8 mouse cellular contexts compared by ENCODE assay signal in genomic region chr19:53893711-53894171, GRCm38 (mm10). TPM values are rescaled to one million over a fixed set of nuclear protein-coding genes. Genes with fewer than 3 reads are reported as not detected.
DNase-seq lines count a peak whose midpoint lies in the region; ATAC-seq and TF ChIP-seq lines count a peak whose summit lies in the region.

No protein-coding gene starts in this region.

- H3K4me2 ChIP-seq in kidney, embryonic 16.5 days (replicated peaks; ENCODE audit: low read depth, low read length), result no peak overlapping the region

- no peak overlapping the region for H3K27ac ChIP-seq in kidney, embryonic 16.5 days (ENCODE audit: low read length)
- peak overlapping the region; percentile 81 for H3K27ac ChIP-seq in gastrocnemius, adult 2 months

- H3K4me1 ChIP-seq in kidney, embryonic 16.5 days (ENCODE audit: insufficient read depth, low read length), result peaks cover 24% of the 10 kb centered on the region; the same call in 1 of the 2 replicates

- no peak for TF ChIP-seq CTCF in gastrocnemius, adult 2 months (IDR thresholded peaks at IDR 0.05)

- no peaks in the 10 kb centered on the region for H3K36me3 ChIP-seq in kidney, embryonic 16.5 days (ENCODE audit: insufficient read depth, low read length)

- intact Hi-C loops in gastrocnemius, adult 2 months (cut with DNase I), result no loop called here

- H3K27me3 ChIP-seq in kidney, embryonic 16.5 days (ENCODE audit: insufficient read depth, low read length), result no peaks in the 10 kb centered on the region

- DNase-seq in kidney, postnatal 10 days, result peak; percentile 55
- peak; percentile 70 for DNase-seq in gastrocnemius, adult 2 months
- peak; percentile 43 for DNase-seq in liver
- DNase-seq in spleen, postnatal 4 days (ENCODE audit: low spot score in 2 of 2), result peak; percentile 50 to 76
- DNase-seq in layer of hippocampus, adult 8-10 months (ENCODE audit: low spot score in 2 of 2), result no peak

- no peaks in the 10 kb centered on the region for H3K9me3 ChIP-seq in kidney, embryonic 16.5 days (ENCODE audit: low read length)

- no peak overlapping the region for H3K9ac ChIP-seq in kidney, embryonic 16.5 days (replicated peaks; ENCODE audit: low read length)

- H3K4me3 ChIP-seq in kidney, embryonic 16.5 days (ENCODE audit: low read length), result no peak overlapping the region
- H3K4me3 ChIP-seq in gastrocnemius, adult 2 months, result no peak overlapping the region

- no peak for ATAC-seq in kidney, embryonic 16.5 days (ENCODE audit: low FRiP score, low TSS enrichment)
- no peak for ATAC-seq in frontal cortex, adult (ENCODE audit: low TSS enrichment)
- no peak for ATAC-seq in megakaryocyte-erythroid progenitor cell, adult 5-6 weeks (replicated peaks; ENCODE audit: low FRiP score, low TSS enrichment, poor library complexity, severe bottlenecking)

- WGBS in kidney, embryonic 16.5 days, result 69% methylated on average over 3 of the region's 3 CpGs

RNA-seq across cellular contexts. Expression of gene Pdcd4, which starts 1.7 kb away (rescaled TPM):
- polyA plus RNA-seq in kidney, embryonic 16.5 days (2015; fragmentation: Nextera tagmentation; extraction: Ambion mirVana), result 106 and 122 TPM in 2 replicates
- total RNA-seq in gastrocnemius, adult 2 months (2021), result 10 to 100 TPM; 14.8 to 16.8 TPM
- total RNA-seq in layer of hippocampus, adult 8-10 months (2022), result 100 to 1,000 TPM; 101 to 108 (median 106) TPM
- total RNA-seq in megakaryocyte-erythroid progenitor cell, adult 5-6 weeks (2014; fragmentation: Nextera tagmentation), result 137 and 154 TPM in 2 replicates
- total RNA-seq in megakaryocyte-erythroid progenitor cell, adult 5-6 weeks (2017), result 288 and 291 TPM in 2 replicates

RNA-seq across cellular contexts. Expression of gene Shoc2, which starts 50.4 kb away (rescaled TPM):
- 43.1 and 48.9 TPM in 2 replicates for polyA plus RNA-seq in kidney, embryonic 16.5 days (2015; fragmentation: Nextera tagmentation; extraction: Ambion mirVana)
- 10 to 100 TPM; 24.0 to 28.3 TPM for total RNA-seq in gastrocnemius, adult 2 months (2021)
- total RNA-seq in layer of hippocampus, adult 8-10 months (2022), result 10 to 100 TPM; 46.4 to 55.0 (median 50.5) TPM
- 36.7 and 42.0 TPM in 2 replicates for total RNA-seq in megakaryocyte-erythroid progenitor cell, adult 5-6 weeks (2014; fragmentation: Nextera tagmentation)
- total RNA-seq in megakaryocyte-erythroid progenitor cell, adult 5-6 weeks (2017), result 62.5 and 66.8 TPM in 2 replicates

RNA-seq across cellular contexts. Expression of gene Bbip1, which starts 50.7 kb away (rescaled TPM):
- polyA plus RNA-seq in kidney, embryonic 16.5 days (2015; fragmentation: Nextera tagmentation; extraction: Ambion mirVana), result 64.5 and 76.3 TPM in 2 replicates
- 10 to 100 TPM; 33.3 to 40.6 TPM for total RNA-seq in gastrocnemius, adult 2 months (2021)
- 10 to 100 TPM; 46.0 to 51.1 (median 49.1) TPM for total RNA-seq in layer of hippocampus, adult 8-10 months (2022)
- total RNA-seq in megakaryocyte-erythroid progenitor cell, adult 5-6 weeks (2014; fragmentation: Nextera tagmentation), result 75.9 and 108 TPM in 2 replicates
- total RNA-seq in megakaryocyte-erythroid progenitor cell, adult 5-6 weeks (2017), result 29.9 and 48.3 TPM in 2 replicates

Comparison
In these comparisons a context has a peak if more than half of its experiments do, and no peak if none do; other contexts are left out.
1. DNase-seq: peak in kidney, postnatal 10 days (single experiment), gastrocnemius, adult 2 months (single experiment), liver (single experiment) and spleen, postnatal 4 days (2 of 2); none in layer of hippocampus, adult 8-10 months (0 of 2).
2. RNA of gene Pdcd4, which starts 1.7 kb away (total RNA-seq): 137 to 291 TPM in megakaryocyte-erythroid progenitor cell, adult 5-6 weeks and 101 to 108 TPM in layer of hippocampus, adult 8-10 months; 14.8 to 16.8 TPM in gastrocnemius, adult 2 months; every median in the first group is over 4 times any median in the second.